Mouse (Mus musculus) ES-Bruce4 (cell line): ENCODE results near the gene Pde11a. TPM values are rescaled to one million over a fixed set of nuclear protein-coding genes. Genes with fewer than 3 reads are reported as not detected.

Experiments
- H3K27ac ChIP-seq: 2 replicates; pipeline ENCODE4 v1.5.1; 2012; ENCODE audit warnings: low read length, inconsistent platforms; ENCODE audit not compliant: insufficient read depth
- H3K27me3 ChIP-seq: 2 replicates; pipeline ENCODE4 v1.6.1; 2012; ENCODE audit warnings: mild to moderate bottlenecking, low read length, inconsistent platforms; ENCODE audit not compliant: control insufficient read depth, poor library complexity, insufficient read depth, severe bottlenecking
- H3K36me3 ChIP-seq: 2 replicates; pipeline ENCODE4 v1.6.1; 2012; ENCODE audit warnings: inconsistent platforms, mild to moderate bottlenecking, low read length, moderate library complexity; ENCODE audit not compliant: control insufficient read depth, poor library complexity, insufficient read depth, severe bottlenecking
- H3K4me1 ChIP-seq: one replicate; pipeline ENCODE4 v1.8.1; 2011; ENCODE audit warnings: low read length; ENCODE audit not compliant: control insufficient read depth, insufficient read depth
- H3K4me3 ChIP-seq: 2 replicates; pipeline ENCODE4 v1.5.1; 2011; ENCODE audit warnings: low read depth, mild to moderate bottlenecking, low read length
- H3K9ac ChIP-seq: 2 replicates; pipeline ENCODE4 v1.6.1; 2012; ENCODE audit warnings: low read depth, mild to moderate bottlenecking, inconsistent platforms; ENCODE audit not compliant: poor library complexity, severe bottlenecking
- H3K9me3 ChIP-seq: replicated peaks from 2 replicates; pipeline ENCODE4 v1.6.1; 2012; ENCODE audit warnings: mild to moderate bottlenecking, low read length, inconsistent platforms; ENCODE audit not compliant: control insufficient read depth, poor library complexity, insufficient read depth, severe bottlenecking
- CTCF ChIP-seq: IDR thresholded peaks from one replicate; pipeline ENCODE4 v1.8.1; 2011; ENCODE audit warnings: low read depth, low read length
- EP300 ChIP-seq: IDR thresholded peaks from 2 replicates; pipeline ENCODE4 v1.6.1; 2011; ENCODE audit warnings: low read depth, low read length; ENCODE audit not compliant: insufficient read depth
- POLR2A ChIP-seq: IDR thresholded peaks from one replicate; pipeline ENCODE4 v1.8.1; 2011; ENCODE audit warnings: low read length; ENCODE audit not compliant: insufficient read depth
- polyA plus RNA-seq: library from polyadenylated mRNA; stranded (reverse); fragments of >200 nt; gene quantifications from 2 replicates; pipeline ENCODE4 v1.2.4, GENCODE M21; 2011; ENCODE audit warnings: low read depth; ENCODE audit not compliant: missing spikeins, insufficient read depth, insufficient read length

Gene Pde11a
- polyA plus RNA-seq, 1 experiment = 0.76 TPM

DNA sequence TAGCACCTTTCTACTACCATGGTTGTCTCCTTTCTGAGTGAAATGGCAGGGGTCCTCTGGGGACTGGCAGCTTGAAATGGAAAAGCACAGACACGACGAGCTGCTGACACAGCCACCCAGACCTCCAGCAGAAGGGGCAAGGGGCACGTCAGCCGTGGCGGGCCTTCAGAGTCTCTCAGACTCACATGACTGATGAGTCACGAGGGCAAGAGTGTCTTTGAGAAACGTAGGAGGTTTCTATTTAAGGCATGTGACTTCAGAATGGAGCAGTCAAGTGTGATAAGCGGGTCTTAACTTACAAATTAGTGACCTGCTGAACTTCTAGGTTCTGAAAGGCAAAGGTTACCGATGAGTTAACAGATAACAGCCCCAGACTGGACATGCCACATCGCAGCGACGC, 340.8 kb downstream of the Pde11a start:
- peaks cover 2% of the 10 kb centered on the region for H3K4me1 ChIP-seq

GRCm38 (mm10) chr2:75994841-75995240, 343.7 kb downstream of the Pde11a start:
- H3K27me3 ChIP-seq = no peaks in the 10 kb centered on the region
- TF ChIP-seq POLR2A = no peak
- H3K4me1 ChIP-seq = no peaks in the 10 kb centered on the region
- no peaks in the 10 kb centered on the region for H3K36me3 ChIP-seq
- no peak overlapping the region for H3K27ac ChIP-seq
- H3K4me3 ChIP-seq = no peak overlapping the region
- H3K9ac ChIP-seq = no peak overlapping the region
- H3K9me3 ChIP-seq = no peaks in the 10 kb centered on the region

More for the DNA sequence above, 340.8 kb downstream of the Pde11a start:
- H3K36me3 ChIP-seq = no peaks in the 10 kb centered on the region
- H3K4me3 ChIP-seq = no peak overlapping the region
- H3K9me3 ChIP-seq = no peaks in the 10 kb centered on the region
- no peak overlapping the region for H3K9ac ChIP-seq
- no peak overlapping the region for H3K27ac ChIP-seq
- no peaks in the 10 kb centered on the region for H3K27me3 ChIP-seq
- TF ChIP-seq CTCF = no peak

DNA sequence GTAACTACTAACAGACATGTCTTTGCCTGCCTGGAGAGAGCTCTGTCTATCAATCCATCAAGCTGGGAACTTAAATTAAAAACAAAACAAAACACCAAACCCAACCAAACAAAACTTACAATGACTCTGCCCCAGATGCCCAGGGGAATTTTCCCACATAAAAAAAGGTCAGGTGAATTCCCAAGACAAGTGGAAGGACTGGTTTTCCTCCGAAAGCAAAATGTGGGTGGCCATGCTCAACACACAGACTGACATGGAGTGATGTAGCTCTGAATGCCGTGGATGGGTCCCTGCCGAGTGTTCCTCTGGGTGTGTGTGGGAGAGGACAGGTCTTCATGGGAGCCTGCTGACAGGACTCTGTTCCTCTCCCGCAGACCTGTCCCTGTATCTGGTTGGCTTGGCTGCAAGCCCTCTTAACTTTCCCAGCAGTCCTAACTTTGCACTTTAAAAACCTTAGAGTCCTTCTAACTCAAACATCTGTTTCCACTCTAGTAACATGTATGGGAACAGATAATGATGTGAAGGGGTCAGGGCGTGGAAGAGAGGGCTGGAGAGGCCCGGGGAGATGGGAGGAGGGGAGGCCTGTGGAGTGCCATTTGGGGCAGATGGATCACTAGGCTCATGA, 346.9 kb downstream of the Pde11a start:
- Histone ChIP-seq H3K27ac (0 out of 2 replicates have a peak overlapping the region, but pooled peaks have one; percentile 13), H3K36me3 (no peaks in the 10 kb centered on the region), H3K27me3 (no peaks in the 10 kb centered on the region; the same call in 1 of the 2 replicates), H3K4me1 (peaks cover 2% of the 10 kb centered on the region), H3K9me3 (no peaks in the 10 kb centered on the region), H3K4me3 (no peak overlapping the region), H3K9ac (no peak overlapping the region)
- no peak for TF ChIP-seq CTCF

DNA sequence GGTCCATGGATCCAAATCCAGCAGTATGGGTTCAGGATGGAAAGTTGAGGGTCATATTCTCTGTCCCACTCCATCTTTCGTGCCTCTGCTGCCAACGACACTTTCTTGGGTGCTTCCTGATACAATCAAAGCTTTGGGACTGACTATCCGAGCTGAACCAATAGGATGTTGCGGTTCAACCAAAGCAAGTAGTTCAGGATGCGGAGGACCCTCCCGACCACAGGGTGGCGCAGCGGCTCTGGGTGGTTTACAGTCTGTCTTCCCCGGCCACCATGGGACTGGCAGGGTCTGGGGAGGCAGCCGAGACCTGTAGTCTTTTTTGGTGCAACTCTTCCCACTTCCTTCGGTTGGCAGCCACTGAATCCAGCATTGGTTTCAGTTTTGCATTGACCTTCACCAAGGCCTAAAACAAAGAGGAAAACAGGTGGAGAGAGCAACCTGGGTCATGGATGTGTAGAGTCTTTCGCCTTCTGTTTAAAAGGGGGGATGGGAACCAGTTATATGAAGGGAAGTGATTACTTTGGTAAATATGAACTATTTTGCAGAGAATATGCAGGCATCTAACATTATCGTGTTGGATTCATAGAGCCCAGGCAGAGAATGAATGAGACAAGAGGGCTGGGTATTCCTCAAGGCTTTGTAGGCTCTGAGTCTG, 347.6 kb downstream of the Pde11a start:
- TF ChIP-seq EP300 = no peak
- peak; percentile 91 for TF ChIP-seq CTCF
- TF ChIP-seq POLR2A = no peak
- no peaks in the 10 kb centered on the region for H3K9me3 ChIP-seq
- H3K36me3 ChIP-seq = no peaks in the 10 kb centered on the region
- H3K27me3 ChIP-seq = no peaks in the 10 kb centered on the region; the same call in 1 of the 2 replicates
- H3K4me1 ChIP-seq = peaks cover 2% of the 10 kb centered on the region
- H3K4me3 ChIP-seq = no peak overlapping the region
- no peak overlapping the region for H3K9ac ChIP-seq
- H3K27ac ChIP-seq = no peak overlapping the region

- TF ChIP-seq EP300 = no peak
- no peak for TF ChIP-seq POLR2A
- TF ChIP-seq CTCF = no peak
- H3K4me3 ChIP-seq = no peak overlapping the region
- H3K27ac ChIP-seq = no peak overlapping the region
- no peaks in the 10 kb centered on the region; the same call in 1 of the 2 replicates for H3K27me3 ChIP-seq
- no peak overlapping the region for H3K9ac ChIP-seq
- H3K36me3 ChIP-seq = no peaks in the 10 kb centered on the region
- H3K4me1 ChIP-seq = peaks cover 2% of the 10 kb centered on the region
- no peaks in the 10 kb centered on the region for H3K9me3 ChIP-seq
These were observed 348.9 kb downstream of the Pde11a start for GRCm38 (mm10) chr2:75989694-75990093.

GRCm38 (mm10) chr2:75988779-75989363, 349.7 kb downstream of the Pde11a start:
- H3K27me3 ChIP-seq = no peaks in the 10 kb centered on the region; the same call in 1 of the 2 replicates
- no peak overlapping the region for H3K4me3 ChIP-seq
- H3K9ac ChIP-seq = no peak overlapping the region
- peaks cover 2% of the 10 kb centered on the region for H3K4me1 ChIP-seq
- TF ChIP-seq CTCF (no peak), POLR2A (no peak), EP300 (no peak)
- H3K27ac ChIP-seq = no peak overlapping the region
- no peaks in the 10 kb centered on the region for H3K9me3 ChIP-seq
- H3K36me3 ChIP-seq = no peaks in the 10 kb centered on the region
